In genomic region chr11:86436843-86437242, GRCm38 (mm10) we compare ENCODE assay signal across 8 mouse cellular contexts. TPM values are rescaled to one million over a fixed set of nuclear protein-coding genes. Genes with fewer than 3 reads are reported as not detected.
DNase-seq lines count a peak whose midpoint lies in the region; ATAC-seq and TF ChIP-seq lines count a peak whose summit lies in the region.

No protein-coding gene starts in this region.

- no peak overlapping the region; the same call in none of the 2 replicates for H3K4me3 ChIP-seq in layer of hippocampus, adult 2 months

- peak; percentile 32 for DNase-seq in adrenal gland, postnatal 10 days
- no peak for DNase-seq in adrenal gland, adult 8-10 months
- peak in 1 of 2 experiments; percentile 36 for DNase-seq in layer of hippocampus, adult 2 months (ENCODE audit: low spot score in 2 of 2)
- no peak for DNase-seq in layer of hippocampus, postnatal 25 days (ENCODE audit: extremely low spot score in 1 of 2, low spot score in 1 of 2)
- DNase-seq in lung, postnatal 14 days: peak; percentile 21
- DNase-seq in yolk sac, embryonic 10.5 days (ENCODE audit: low spot score): peak; percentile 21

- ATAC-seq in activated CD4-positive, CD25-positive, alpha-beta regulatory T cell, adult 4 months: peak; percentile 40
- peak; percentile 56 for ATAC-seq in granulocyte monocyte progenitor cell, adult 5-6 weeks (replicated peaks; ENCODE audit: poor library complexity, severe bottlenecking)

- no peak overlapping the region for H3K27ac ChIP-seq in layer of hippocampus, adult 2 months

- peak; percentile 74 for TF ChIP-seq CTCF in layer of hippocampus, adult 2 months (conservative IDR thresholded peaks at IDR 0.05)

RNA-seq across cellular contexts. Expression of gene Rnft1, which starts 47.6 kb away (rescaled TPM):
- 10 to 100 TPM; 37.2 to 37.7 TPM for total RNA-seq in adrenal gland, postnatal 10 days (2021)
- total RNA-seq in adrenal gland, adult 8-10 months (2022): 10 to 100 TPM; 31.1 to 40.7 (median 35.9) TPM
- 10 to 100 TPM; 28.0 to 31.9 TPM for total RNA-seq in layer of hippocampus, adult 2 months (2021)
- 10 to 100 TPM; 28.9 to 33.5 TPM for total RNA-seq in layer of hippocampus, postnatal 25 days (2021)
- polyA plus RNA-seq in activated CD4-positive, CD25-positive, alpha-beta regulatory T cell, adult 4 months (2017; shearing (Covaris generic)): 10 to 100 TPM; 45.5 to 54.7 TPM
- 16.3 and 19.8 TPM in 2 replicates for total RNA-seq in granulocyte monocyte progenitor cell, adult 5-6 weeks (2014; fragmentation: Nextera tagmentation)
- total RNA-seq in granulocyte monocyte progenitor cell, adult 5-6 weeks (2017): 16.1 and 19.4 TPM in 2 replicates

Comparison
In these comparisons a context has a peak if more than half of its experiments do, and no peak if none do; other contexts are left out.
1. DNase-seq: peak in adrenal gland, postnatal 10 days (single experiment), lung, postnatal 14 days (single experiment) and yolk sac, embryonic 10.5 days (single experiment); none in adrenal gland, adult 8-10 months (single experiment) and layer of hippocampus, postnatal 25 days (0 of 2).